Mouse (Mus musculus) mouse embryonic stem cell (cell line): ENCODE measurements around the gene Celf2.
"Not testable (repeated sequence)": the region's sequence is repeated elsewhere in the genome, so short reads cannot be mapped to it uniquely, and the experiment has no call there.

ENCODE experiments used
- in situ Hi-C, 2 experiments: fragments of 300-500 bp; cut with MboI; formaldehyde crosslinking; loops; 1 replicate in 1 of 2; 3 replicates in 1 of 2; pipeline ENCODE4 v1.14.3; 2019 to 2020; ENCODE audit warnings: low sequenced_read_pairs in 2 of 2, low pct_unique_long_range_greater_than_20kb in 1 of 2, mixed read lengths in 1 of 2; ENCODE audit not compliant: unreplicated experiment in 1 of 2

Celf2 gene

GRCm38 (mm10) chr2:7310129-7310839 lies 199.1 kb downstream of the Celf2 start:
- in situ Hi-C loops: no loop called here

GRCm38 (mm10) chr2:7309324-7309723 lies 200.0 kb downstream of the Celf2 start:
- in situ Hi-C loops: no loop called here

GRCm38 (mm10) chr2:7308731-7309130 lies 200.6 kb downstream of the Celf2 start:
- in situ Hi-C loops: no loop called here

GRCm38 (mm10) chr2:7287434-7287833 lies 221.9 kb downstream of the Celf2 start:
- in situ Hi-C loops: no loop called here

GRCm38 (mm10) chr2:7273214-7273613 lies 236.1 kb downstream of the Celf2 start:
- in situ Hi-C loops: no loop called here

GRCm38 (mm10) chr2:7270051-7270450 lies 239.3 kb downstream of the Celf2 start:
- in situ Hi-C loops: no loop called here

GRCm38 (mm10) chr2:7267166-7267565 lies 242.2 kb downstream of the Celf2 start:
- in situ Hi-C loops: no loop called here

- in situ Hi-C loops: not testable (repeated sequence)
These were observed 246.7 kb downstream of the Celf2 start for GRCm38 (mm10) chr2:7262668-7263067.

- in situ Hi-C loops: no loop called here
These were observed 249.2 kb downstream of the Celf2 start for GRCm38 (mm10) chr2:7260186-7260585.

GRCm38 (mm10) chr2:7259616-7260015 lies 249.7 kb downstream of the Celf2 start:
- in situ Hi-C loops: no loop called here

GRCm38 (mm10) chr2:7256023-7256422 lies 253.3 kb downstream of the Celf2 start:
- in situ Hi-C loops: no loop called here

- in situ Hi-C loops: no loop called here
These were observed 254.0 kb downstream of the Celf2 start for GRCm38 (mm10) chr2:7255386-7255785.

GRCm38 (mm10) chr2:7250314-7250713 lies 259.0 kb downstream of the Celf2 start:
- in situ Hi-C loops: no loop called here

- in situ Hi-C loops: no loop called here
These were observed 260.4 kb downstream of the Celf2 start for GRCm38 (mm10) chr2:7249002-7249401.

- in situ Hi-C loops: no loop called here
These were observed 263.2 kb downstream of the Celf2 start for GRCm38 (mm10) chr2:7245958-7246774.

GRCm38 (mm10) chr2:7242139-7242538 lies 267.2 kb downstream of the Celf2 start:
- in situ Hi-C loops: no loop called here

GRCm38 (mm10) chr2:7241523-7241941 lies 267.8 kb downstream of the Celf2 start:
- in situ Hi-C loops: no loop called here

GRCm38 (mm10) chr2:7237283-7237682 lies 272.1 kb downstream of the Celf2 start:
- in situ Hi-C loops: no loop called here

- in situ Hi-C loops: no loop called here
These were observed 272.9 kb downstream of the Celf2 start for GRCm38 (mm10) chr2:7236452-7236851.
